Mouse (Mus musculus) heart, postnatal 36 days (tissue): Measurements from ENCODE around the gene Sipa1l3. TPM values are rescaled to one million over a fixed set of nuclear protein-coding genes. Genes with fewer than 3 reads are reported as not detected.

ENCODE experiments used
- DNase-seq, 2 experiments: peaks; one replicate each; pipeline ENCODE4 v3.0.0; 2021 to 2022
- intact Hi-C: fragments of 180-260 bp; cut with DNase I; formaldehyde crosslinking; loops from one replicate; pipeline ENCODE4 v1.15.1; 2025
- total RNA-seq, 2 experiments: library from RNA; stranded (reverse); gene quantifications; 2 replicates each; pipeline ENCODE4 v1.2.3; 2021

The Sipa1l3 gene
- total RNA-seq, 2 experiments from 2014 or later = 8.4 to 9.7 TPM

DNA sequence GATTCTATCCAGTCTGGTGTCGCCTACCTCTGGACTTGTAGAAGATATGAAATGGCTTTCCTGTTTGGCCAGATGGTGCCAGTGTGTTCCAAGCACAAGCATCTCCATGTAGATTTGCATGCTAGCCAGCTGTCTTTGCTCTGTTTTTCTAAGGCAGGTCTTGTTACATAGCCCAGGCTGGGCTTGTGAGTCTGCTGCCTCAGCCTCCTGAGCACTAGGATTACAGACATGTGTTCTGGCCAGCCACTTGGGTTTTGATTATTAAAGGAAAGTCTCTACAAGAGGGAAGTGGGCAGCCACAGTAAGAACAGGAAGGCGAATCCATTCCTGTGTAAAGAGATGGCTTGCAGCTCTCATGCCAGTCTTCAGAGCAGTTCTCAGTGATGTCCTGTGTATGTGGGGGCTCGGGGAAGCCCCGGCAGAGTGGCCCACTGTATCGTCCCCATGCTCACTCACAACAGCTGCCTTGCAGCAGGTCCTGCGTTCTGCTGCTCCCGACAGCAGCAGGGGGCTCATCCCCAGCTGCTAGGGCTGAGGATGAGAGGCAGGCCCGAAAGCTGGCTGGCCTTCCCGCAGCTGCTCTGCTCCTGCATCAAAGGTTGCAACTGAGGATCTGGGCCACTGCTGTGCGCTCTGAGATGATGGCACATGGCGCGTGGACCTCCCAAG, 97.1 kb downstream of the Sipa1l3 start:
- DNase-seq = no peak
- intact Hi-C loops = no loop called here

DNA sequence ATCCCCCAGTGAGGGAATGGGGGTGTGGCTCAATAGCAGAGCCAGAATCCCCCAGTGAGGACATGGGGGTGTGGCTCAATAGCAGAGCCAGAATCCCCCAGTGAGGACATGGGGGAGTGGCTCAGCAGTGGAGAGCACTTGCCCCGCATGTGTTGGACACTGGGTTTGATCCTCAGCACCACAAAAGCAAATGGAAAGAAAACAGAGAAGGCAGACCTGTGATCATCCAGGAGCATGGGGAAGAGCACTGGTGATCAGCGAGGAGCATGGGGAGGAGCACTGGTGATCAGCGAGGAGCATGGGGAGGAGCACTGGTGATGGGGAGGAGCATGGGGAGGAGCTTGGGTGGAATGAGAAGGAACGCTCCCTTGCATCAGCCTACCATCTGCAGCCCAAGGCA, 98.6 kb downstream of the Sipa1l3 start:
- no peak for DNase-seq
- intact Hi-C loops = no loop called here

DNA sequence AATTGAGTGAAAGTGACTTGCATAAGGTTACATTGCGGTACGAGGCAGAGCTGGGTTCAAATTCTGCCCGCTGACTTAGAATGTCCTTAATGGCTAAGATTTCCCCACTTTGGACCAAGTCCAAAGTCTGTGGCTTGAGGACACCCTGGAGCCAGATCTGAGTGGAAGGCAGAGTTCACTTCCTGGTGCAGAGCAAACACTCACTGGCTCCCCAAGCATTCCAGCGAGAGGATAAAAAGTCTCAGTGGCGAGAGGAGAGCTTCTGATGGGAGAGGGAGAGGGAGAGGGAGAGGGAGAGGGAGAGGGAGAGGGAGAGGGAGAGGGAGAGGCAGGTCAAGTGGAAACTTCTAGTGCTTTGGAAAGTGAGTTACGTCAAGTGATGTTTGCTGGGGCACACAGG, 100.2 kb downstream of the Sipa1l3 start:
- no peak for DNase-seq

DNA sequence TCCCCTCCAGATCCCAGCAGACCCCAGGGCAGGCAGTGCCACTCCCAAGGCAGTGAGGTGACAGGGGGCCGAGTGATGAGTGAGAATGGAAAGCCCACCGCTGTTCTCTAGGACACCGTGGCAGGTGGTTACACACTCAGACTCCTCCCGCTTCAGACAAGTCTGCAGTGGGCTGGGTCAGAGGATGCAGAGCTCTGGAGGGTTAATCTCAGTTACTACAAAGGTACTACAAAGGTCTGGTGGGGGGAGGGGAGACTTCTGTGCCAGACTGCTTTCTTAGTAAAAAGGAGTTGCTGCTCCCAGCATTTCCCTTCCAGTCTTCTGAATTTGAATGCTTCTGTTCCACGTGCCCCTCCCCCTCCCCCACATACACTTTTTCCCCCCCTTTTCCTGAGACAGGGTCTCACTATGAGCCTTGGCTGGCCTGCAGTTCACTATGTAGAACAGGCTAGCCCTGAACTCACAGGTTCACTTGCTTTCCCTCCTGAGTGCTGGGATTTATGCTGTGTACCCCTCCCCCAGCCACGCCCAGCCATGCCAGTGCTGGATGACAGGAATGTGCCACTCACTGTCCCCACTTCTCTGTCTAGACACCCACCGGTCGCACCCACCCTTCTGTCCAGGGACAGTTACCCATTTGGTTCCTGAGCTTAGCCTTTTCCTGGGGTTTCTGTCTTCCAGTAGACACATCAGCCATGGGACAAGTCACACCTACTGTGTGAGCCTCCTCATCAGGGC, 100.9 kb downstream of the Sipa1l3 start:
- DNase-seq = no peak
- intact Hi-C loops = no loop called here

More for the DNA sequence above, 100.2 kb downstream of the Sipa1l3 start:
- intact Hi-C loops = no loop called here

DNA sequence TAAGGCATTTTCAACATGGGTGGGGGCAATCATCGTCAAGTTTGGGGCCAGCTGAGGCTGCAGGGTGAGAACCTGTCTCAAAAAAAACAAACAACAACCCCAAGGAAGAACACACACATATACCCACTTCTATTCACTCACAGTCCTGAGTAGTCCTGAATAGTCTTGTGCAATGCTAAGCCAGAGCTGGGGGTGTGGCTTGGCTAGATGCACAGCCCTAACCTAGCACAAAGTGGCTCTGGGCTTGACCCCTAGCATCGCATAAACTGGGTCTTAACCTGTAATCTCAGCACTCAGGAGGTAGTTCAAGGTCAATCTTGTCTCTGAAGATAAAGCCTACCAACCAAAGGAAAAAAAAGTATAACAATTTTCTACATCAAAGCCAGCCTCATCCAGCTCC, 101.5 kb downstream of the Sipa1l3 start:
- intact Hi-C loops = no loop called here
- DNase-seq = no peak

DNA sequence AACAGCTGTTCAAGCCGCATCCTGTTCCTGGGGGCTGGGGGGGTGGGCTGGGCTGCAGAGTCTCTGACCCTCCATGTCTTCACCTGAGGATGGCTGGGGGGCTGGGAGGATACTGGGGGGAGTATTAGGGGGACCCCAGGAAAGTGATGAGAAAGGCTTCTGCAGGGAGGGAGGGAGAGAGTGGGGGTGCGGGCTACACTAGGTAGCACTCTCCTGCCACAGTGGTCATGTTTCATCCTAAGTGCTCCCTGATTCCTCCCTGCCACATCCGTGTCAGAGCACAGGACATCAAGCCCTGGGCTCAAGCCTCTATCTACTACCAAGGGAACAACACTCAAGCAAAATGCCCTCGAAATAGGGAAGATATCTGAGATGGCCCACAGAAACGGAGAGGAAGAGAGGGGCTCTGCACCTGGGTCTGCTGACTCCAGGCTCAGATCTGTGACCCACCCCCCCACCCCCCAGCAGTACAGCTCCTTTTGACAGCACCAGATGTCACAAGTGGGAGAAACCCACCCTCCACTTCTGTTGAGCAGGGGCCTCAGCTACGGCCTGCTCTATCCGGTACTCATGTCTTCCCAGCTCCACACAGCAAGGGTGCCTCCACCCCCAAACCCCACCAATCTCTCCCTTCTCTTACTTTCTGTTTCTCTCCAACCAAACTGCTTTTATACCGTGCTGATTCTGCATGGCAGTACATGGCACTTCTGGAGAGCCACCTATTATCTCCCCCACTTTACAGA, 106.4 kb downstream of the Sipa1l3 start:
- DNase-seq = no peak
- intact Hi-C loops = no loop called here

DNA sequence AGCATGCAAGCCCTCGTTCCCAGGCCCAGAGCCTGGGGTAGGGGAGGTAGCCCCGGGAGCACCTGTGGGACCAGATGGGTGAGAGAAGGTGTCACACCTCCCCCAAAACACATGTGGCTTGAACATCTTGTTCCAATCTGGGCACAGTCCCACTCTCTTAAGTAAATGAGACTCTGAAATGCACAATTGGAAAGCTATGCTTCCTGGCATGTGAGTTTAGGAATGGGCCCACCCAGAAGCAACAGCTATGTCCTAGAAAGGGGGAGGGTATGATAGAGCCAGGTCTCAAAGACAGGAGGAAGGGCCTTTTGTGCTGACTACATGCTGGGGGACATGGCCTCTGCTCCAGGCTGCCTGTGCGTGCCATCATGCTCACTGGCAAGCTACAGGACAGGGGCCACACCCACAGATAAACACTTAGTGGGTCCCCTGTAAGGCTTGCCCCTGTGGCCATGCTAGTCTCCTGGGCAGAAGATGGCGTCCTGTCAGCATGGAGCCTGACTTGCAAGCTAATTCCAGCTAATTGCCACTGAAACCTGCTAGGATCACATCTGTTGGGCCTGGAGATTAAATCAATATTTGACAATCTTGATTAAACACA, 107.1 kb downstream of the Sipa1l3 start:
- no peak for DNase-seq
- intact Hi-C loops = no loop called here

DNA sequence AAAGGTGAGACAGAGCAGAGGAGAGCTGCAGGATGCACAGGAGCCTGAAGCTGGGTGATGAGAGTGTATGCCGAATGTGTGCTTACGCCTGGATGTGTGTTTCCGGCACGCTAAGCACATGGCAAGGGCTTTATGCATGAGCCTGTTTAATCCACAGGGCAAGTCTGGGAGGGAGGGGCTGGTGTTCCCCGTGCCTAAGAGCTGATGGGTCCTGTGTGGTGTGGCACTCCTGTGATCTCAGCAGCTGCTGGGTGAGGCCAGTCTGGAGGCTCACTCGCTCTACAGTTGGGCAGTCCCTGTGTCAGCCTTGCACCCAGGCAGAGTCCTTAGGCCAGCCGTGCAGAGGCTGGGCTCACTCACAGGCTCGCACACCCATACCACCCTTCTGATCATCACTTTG, 108.0 kb downstream of the Sipa1l3 start:
- intact Hi-C loops = no loop called here
- no peak for DNase-seq

DNA sequence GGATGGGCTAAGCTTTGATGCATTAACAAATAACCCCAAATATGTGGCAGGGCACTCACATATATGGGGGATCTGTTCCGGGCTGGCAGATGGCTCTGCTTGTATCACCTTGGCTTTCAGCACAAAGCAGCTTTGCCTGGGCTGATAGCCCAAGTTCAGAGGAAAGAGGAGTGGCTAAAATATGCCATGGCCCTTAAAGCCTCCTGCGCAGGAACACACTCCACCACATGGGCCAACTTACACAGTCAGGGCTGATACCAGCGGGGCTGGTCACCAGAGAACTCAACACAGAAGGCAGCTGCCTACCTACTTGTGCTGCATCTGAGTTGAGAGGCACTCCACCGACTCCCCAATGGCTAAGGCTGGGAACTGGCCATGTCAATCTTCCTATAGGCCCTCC, 111.6 kb downstream of the Sipa1l3 start:
- no peak for DNase-seq
- intact Hi-C loops = no loop called here

DNA sequence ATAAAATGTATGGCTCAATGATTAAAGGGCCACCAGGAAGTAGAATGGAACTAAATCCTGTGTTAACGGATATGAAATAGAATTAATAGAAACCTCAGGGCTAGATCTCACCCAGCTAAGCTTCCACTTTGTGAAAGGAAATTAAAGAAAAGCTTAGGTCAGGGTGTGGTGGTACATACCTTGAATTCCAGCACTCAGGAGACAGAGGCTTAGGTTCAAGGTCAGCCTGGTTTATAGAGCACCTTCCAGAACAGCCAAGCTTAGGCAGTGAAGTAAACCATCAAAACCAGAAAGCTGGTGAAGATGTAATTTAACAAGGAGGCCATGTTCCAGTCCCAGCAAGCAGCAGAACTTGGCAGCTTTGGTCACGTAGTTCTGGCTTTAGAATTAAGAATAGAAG, 114.3 kb downstream of the Sipa1l3 start:
- DNase-seq = no peak
- intact Hi-C loops = no loop called here

DNA sequence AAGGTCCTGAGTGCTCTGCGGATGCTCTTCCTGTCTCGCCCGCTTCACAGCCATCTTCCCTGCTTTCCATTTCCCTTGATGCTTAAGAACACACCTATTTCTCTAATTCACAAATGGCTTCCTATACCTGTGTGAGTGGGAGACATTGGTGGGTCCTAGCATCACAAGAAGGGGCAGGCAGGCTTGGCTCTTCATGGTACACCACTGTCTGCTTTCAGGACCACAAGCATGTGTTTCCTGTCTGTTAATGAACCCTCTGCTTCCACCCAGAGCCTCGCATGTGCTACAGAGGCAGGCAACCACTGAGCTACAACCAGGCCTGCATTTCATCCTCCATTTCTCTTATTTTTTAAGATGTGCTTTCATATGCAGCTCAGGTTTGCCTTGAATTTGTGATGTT, 116.4 kb downstream of the Sipa1l3 start:
- DNase-seq = no peak
- intact Hi-C loops = no loop called here

DNA sequence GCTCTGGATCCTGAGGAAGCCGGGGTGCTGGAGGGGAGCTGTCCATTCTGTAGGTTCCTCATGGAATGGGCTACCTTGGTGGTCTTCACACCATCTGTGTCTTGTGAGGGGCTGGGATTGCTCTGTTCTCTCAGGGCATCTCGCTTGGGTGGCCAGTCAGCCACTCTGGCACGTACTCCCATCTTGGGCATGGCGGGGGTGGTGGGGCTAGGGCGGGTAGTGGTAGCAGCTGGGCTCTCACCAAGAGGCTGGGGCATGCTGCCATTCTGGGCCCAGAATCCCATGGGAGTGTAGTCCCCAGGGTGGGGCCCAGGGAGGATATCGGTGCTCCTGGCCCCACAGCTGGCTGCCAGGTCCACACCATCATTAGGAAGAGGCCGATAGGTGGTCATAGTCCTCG, 118.0 kb downstream of the Sipa1l3 start:
- no peak for DNase-seq
- intact Hi-C loops = no loop called here

DNA sequence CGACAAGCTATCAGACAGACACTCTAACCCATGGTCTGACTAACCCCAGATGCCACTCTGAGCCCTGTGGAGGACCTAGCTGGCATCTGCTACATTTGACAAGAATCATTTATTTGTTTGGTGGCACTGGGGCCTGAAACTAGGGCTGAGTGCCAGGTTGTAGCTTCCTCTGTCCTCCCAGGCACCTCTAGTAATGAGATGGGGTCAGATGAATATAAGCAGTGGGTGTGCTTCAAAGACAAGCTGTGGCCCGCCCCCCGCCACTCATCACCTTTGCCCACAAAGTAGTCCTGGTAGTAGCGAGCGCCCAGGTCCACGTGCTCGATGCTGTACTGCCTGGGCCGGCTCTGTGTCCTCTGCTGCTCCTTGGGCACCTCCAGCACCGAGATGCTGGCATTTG, 119.4 kb downstream of the Sipa1l3 start:
- DNase-seq = no peak
- intact Hi-C loops = no loop called here

DNA sequence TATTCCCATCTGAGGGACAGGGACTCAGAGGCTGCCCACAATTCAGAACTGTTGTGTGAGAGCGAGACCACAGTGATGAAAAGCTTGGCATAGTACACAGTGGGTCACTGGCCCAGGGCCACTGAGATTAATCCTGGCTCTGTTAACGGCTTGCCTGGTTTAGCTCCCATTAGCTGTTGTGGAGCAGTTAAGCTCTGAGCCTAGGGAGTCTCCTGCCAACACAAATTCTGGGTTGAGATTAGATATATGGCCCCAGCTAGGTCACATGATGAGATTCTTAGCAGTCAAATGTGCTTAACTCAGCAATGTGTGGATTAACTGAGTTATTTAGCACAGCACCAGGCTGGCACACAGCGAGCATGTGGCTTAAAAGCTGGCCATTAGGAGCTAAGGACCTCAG, 121.0 kb downstream of the Sipa1l3 start:
- intact Hi-C loops = no loop called here
- DNase-seq = no peak

DNA sequence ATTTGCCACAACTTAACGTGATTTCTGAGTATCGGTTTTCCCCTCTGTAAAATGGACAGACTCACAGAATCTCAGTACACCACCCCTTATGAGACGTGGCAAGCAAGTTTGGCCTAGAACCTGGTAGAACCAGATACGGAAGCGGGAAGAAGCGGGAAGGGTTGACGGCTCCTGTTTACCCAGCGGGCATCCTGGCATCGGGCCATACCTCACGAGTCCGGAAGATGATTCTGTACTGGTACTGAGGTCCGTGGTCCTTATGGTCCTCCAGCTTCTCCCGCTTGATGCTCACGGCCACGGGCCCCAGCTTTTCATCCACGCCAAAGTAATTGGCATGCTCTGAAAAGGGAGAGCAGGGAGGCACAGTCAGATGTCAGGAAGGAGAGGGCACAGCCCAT, 121.5 kb downstream of the Sipa1l3 start:
- DNase-seq = no peak
- intact Hi-C loops = no loop called here

DNA sequence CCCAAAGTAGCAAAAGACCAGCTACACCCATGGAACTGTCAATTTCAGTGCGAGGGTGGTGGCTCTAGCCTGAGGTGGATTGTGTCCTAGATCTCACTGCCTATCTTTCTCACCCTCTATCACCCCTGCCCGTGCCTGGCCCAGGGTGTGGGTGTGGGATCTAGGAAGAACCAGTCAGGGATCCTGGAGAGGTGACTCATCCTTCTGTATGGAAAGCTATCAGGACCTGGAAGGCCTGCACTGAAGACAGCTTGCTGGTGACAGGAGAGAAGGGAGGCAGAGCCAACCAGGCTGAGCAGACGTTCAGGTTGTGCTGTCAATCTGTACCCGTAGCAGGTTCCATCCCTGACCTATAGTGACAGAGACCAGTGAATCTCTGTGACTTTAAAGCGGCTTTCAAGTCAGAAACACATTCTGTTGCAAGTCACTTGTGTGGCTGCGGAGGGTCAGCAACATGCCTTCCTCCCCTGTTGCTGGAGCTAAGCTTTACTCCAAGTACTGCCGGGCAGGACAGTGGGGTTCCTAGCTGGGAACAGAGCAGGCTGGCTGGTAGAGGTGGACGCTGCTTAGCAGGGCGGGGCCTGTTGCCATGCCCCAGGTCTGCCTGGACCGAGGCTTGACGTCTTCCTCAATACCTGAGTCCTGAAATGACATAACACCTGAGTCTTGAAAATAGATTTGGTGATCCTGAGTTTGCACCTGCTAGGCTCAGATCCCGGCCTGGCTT, 122.1 kb downstream of the Sipa1l3 start:
- no peak for DNase-seq
- intact Hi-C loops = no loop called here

DNA sequence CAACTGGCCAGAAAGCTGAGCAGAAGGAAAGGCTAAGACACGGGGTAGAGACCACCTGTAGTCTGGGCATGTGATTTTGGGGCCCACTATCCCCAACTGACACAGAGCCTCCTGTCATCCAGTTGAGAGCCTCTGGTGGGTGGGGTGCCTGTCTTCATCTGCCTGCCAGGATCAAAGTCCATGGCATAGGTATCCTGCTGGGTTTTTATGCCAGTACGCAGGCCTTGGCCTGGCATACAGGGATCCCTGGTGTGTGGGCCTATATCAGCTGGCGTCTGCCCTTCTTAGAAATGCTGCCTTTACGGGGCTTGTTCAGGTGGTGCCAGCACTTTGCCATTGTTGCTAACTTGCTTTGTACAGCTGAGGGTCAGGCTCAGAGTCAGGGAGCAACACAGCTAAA, 123.3 kb downstream of the Sipa1l3 start:
- no peak for DNase-seq
- intact Hi-C loops = no loop called here

DNA sequence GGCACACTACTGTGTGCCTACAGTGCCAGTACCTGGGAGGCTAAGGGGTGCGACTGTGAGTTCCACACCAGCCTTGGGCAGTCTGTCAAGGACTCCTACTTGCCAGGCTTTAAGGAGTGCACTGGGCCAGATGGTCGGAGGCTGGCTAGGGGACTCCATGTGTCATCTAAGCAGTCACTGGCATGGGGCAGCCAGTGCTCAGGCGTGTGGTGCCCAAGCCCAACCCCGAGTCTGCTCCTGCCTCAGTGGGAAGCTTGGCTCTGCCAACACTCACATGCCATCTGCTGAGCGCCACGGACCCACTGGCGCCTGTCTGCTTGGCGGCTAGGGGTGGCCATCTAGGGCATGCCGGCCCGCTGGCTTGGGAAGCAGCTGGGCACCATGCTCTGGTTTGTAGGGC, 125.1 kb downstream of the Sipa1l3 start:
- DNase-seq = no peak
- intact Hi-C loops = no loop called here

DNA sequence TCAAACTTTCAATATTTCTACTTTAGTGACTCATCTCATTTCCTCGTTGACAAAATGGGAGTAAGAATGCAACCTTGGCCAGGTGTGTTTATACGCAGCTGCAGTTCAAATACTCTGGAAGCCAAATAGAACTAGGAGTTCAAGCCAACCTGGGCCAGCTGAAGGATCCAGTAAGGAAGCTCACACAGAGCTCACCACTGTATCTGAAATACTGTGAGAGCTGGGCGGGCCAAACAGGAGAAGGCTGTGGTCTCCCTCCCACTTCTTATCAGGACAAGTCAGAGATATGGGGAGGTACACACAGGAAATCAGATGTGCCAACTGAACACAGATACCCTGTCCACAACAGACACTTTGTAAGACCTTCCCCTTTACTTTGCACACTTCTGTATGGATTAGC, 125.6 kb downstream of the Sipa1l3 start:
- intact Hi-C loops = no loop called here

DNA sequence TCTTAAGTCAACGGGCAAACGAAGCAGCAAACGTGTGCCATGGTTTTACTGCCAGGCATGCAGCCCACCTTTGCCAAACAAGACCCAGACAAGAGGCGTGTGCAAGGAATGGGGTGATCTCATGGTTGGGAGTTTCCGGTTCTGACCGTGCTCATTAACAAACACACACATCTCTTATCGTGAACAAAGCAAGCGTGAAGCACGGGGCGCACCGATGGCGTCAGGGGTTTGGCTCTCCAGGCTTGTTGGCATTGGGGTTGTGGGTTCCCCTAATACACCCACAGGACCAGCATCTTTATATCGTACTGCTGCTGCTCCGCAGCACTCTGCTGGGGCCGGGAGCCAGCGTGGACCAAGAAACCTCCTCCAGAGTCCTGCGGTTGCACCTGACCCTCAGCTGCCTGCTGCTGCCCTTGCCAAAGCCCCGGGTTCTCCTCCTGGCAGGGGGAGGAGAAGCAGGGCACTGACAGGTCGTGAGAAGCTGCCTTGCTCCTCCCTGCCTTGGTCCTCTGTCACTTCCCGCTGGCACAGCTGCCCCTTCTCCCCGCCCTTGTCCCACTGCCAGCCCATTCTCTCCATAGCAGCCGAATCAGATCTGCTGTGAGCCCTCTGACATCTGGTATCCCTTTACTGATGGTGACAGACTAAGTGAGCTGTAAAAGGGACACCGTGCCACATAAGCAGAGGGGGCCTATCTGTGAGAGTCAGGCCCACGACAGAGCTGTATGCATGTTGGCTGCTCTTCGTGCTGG, 126.5 kb downstream of the Sipa1l3 start:
- intact Hi-C loops = no loop called here
- DNase-seq = peak in 1 of 2 experiments; percentile 20

More for the DNA sequence above, 125.6 kb downstream of the Sipa1l3 start:
- DNase-seq = no peak
